Mouse (Mus musculus) left cerebral cortex, postnatal 25 days (tissue): ENCODE data around the gene Golga1. TPM values are rescaled to one million over a fixed set of nuclear protein-coding genes. Genes with fewer than 3 reads are reported as not detected.
"Not testable (repeated sequence)": the region's sequence is repeated elsewhere in the genome, so short reads cannot be mapped to it uniquely, and the experiment has no call there.

Experiments used
- DNase-seq, 2 experiments: peaks; one replicate each; pipeline ENCODE4 v3.0.0; 2022; ENCODE audit warnings: low spot score in 2 of 2, mixed read lengths in 1 of 2
- intact Hi-C: fragments of 180-260 bp; cut with DNase I; formaldehyde crosslinking; loops from one replicate; pipeline ENCODE4 v1.15.1; 2025
- total RNA-seq, 2 experiments: library from RNA; stranded (reverse); gene quantifications; 2 replicates each; pipeline ENCODE4 v1.2.3; 2021

Golga1 gene
- 10 to 100 TPM; 31.2 to 37.5 TPM for total RNA-seq

GRCm38 (mm10) chr2:39065400-39065987, at the start of gene Golga1:
TSS of gene Golga1 (minus strand) at chr2:39065541.
- intact Hi-C loops = loop anchor here (5.0 kb wide), 1 partner anchor 127 kb away; the partner anchor contains the start of gene Scai
- peak; percentile 90 to 92 for DNase-seq

DNA sequence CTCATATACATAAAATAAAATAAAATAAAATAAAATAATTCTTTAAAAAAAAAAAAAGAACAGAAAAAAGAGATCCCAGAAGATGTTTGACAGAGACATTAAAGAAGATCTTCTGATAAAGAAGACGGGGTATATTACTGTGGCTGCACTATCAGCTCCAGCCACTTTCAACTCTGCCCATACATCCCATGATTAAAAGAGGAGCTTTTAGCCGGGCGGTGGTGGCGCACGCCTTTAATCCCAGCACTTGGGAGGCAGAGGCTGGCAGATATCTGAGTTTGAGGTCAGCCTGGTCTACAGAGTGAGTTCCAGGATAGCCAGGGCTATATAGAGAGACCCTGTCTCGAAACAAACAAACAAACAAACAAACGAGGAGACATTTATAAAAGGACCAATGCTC, 48.8 kb upstream of the Golga1 start:
- intact Hi-C loops = no loop called here
- DNase-seq = no peak

DNA sequence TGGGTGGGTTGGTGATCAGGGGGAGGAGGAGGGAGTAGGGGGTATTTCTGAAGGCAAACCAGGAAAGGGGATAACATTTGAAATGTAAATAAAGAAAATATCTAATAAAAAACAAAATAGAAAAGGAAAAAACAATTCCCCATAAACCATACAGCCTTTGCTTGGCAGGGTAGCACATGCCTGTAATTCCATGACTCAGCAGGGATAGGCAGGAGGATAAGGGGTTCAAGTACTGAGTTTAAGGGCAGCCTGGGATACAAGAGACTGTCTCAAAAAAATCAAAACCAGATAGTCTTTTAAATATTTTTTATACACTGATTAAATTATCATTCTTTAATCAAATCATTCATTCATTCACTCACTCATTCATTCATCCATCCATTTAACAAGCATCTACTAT, 45.2 kb upstream of the Golga1 start:
- intact Hi-C loops = no loop called here
- DNase-seq = no peak

GRCm38 (mm10) chr2:39109712-39110111, 44.4 kb upstream of the Golga1 start:
- intact Hi-C loops, DNase-seq: not testable (repeated sequence)

DNA sequence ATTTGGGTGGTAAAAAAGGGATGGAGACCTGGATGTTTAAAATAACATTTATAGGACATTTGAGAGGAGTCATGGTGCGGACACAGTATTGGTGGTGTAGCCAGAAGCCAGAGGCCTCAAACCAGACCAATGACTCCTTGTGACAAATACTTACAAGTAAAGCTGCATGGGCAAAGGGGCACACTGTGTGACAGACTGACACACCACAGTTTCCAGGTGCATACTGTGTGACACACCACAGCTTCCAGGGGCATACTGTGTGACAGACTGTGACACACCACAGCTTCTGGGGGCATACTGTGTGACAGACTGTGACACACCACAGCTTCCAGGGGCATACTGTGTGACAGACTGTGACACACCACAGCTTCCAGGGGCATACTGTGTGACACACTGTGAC, 34.6 kb upstream of the Golga1 start:
- intact Hi-C loops, DNase-seq: not testable (repeated sequence)

DNA sequence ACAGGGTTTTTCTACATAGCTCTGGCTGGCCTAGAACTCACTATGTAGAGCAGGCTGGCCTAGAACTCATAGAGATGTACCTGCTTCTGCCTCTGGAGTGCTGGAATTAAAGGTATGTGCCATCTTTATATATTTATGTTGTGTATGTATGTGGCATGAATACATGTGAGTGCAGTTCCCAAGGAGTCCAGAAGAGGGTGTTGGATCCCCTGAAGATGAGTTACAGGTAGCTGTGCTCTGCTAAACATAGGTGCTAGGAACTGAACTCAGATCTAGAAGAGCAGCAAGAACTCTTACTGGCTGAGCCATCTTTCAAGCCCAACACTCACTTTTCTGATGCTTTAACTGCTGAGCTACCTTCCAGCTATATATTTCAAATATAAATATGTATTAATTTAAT, 32.7 kb upstream of the Golga1 start:
- intact Hi-C loops = no loop called here

GRCm38 (mm10) chr2:39091966-39092365, 26.6 kb upstream of the Golga1 start:
- no peak for DNase-seq
- intact Hi-C loops = no loop called here

More for the DNA sequence above, 32.7 kb upstream of the Golga1 start:
- DNase-seq = no peak

- no peak for DNase-seq
- intact Hi-C loops = no loop called here
Measured at GRCm38 (mm10) chr2:39082706-39083105, 17.4 kb upstream of the Golga1 start.

- DNase-seq = no peak
- intact Hi-C loops = no loop called here
Measured at GRCm38 (mm10) chr2:39070666-39071065, 5.3 kb upstream of the Golga1 start.

DNA sequence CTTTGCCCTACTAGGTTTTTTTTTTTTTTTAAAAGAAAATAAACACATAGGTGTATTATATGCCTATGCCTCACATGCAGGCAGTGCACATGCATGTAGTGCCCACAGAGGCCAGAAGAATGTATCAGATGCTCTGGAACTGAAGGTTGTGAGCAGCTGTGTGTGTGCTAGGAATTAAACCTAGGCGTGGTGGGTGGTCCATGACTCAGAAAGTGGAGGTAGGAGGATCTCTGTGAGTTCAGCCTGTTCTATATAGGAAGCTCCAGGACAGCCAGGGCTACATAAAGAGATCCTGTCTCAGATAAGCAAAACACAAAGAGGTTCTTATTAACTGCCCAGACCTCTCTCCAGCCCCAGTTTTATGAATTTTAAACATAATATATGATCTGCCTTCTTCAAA, 3.8 kb upstream of the Golga1 start:
- intact Hi-C loops = loop anchor here (5.0 kb wide), 1 partner anchor 123 kb away; the partner anchor contains the start of gene Scai
- peak in 1 of 2 experiments; percentile 60 for DNase-seq

DNA sequence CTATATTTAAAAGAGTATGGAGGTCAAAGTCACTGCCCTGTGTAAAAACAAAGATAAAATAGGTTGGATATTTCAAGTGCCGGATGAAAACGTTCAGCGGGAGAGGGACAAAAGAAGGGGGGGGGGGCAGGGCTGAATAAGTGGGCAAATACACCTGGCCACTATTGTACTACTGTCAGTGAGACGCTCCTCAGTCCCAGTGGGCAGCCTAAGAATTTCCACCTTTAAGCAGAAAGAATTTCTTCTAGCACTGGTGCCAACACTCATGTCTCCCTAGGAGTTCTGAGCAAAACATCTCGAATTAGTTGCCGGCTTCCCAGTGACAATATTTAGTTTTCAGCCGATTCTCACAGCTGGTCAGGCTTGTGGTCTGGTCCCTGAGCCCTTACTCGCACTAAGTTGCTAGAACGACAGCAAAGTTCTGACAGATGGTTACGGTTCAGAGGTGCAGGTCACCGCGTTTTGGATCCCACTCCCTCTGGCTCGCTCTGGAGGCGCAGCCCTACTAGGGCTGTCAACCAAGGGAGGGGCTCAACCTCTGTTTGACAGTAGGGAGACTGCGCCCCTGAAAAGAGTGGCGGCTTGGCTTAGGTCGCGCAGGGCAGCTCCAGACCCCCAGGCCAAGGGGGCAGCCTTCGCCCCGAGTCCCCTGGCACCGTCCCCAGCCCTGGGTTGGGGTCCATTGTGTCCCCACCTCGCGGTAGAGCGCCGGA, 498 bp downstream of the Golga1 start:
- DNase-seq = no peak
- intact Hi-C loops = loop anchor here (5.0 kb wide), 1 partner anchor 127 kb away; the partner anchor contains the start of gene Scai

GRCm38 (mm10) chr2:39048515-39048914, 16.8 kb downstream of the Golga1 start:
- DNase-seq = no peak
- intact Hi-C loops = no loop called here

- no peak for DNase-seq
- intact Hi-C loops = no loop called here
Measured at GRCm38 (mm10) chr2:39040215-39040614, 25.1 kb downstream of the Golga1 start.

DNA sequence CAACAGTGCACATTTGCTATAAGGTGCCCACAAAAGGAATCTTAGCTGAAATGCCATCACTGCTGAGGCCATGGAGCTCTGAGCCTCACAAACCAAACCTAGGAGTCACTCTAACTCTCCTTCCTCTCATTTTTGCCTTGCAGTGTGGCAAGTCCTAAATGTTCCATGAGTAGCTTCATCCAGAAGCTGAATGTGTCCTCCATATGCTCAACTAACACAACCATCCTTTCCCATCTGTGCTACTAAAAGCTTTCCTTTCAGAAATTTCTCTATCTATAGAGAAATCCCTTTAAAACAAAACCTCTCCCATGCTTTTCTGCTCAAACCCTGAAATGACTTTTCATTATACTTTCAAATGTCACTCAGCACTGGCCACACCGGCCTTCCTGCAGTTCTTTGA, 33.7 kb downstream of the Golga1 start:
- peak in 1 of 2 experiments; percentile 69 for DNase-seq
- intact Hi-C loops = no loop called here

DNA sequence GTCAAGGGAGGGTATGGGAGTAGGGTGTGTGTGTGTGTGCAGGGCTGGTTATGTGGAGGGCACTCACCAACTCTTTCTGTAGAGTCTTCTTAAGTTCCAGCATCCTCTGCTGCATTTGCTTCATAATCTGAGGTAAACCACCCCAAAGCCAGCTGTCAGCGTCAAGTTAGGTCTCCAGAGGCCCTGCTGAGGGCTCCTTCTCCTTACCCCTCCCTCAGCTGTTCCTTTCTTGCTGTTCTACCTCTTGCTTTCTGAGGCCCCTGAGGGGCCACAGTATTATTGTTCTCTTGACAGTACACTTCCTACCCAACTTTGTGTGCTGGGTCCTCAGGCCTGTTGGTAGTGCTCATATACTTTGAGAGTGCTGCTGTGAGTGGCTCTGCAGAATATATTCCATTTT, 45.3 kb downstream of the Golga1 start:
- no peak for DNase-seq
- intact Hi-C loops = no loop called here

DNA sequence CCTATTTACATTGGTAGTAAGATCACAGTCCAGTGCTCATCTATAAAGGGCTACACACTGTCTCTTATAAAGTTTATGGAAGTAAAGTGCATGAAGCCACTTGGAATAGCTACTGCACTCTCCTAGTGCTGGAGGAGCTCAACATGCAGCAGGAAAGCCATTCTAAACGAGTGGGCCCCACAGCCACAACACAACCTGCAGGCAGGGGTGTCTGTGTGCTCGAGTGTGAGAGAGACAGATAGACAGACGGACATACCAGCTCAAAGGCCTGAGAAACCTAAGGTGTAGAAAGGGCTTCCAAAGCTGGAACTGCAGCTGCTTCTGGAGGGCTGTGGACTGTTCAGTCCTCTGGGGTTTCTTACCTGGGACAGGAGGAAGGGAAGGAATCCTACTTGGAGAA, 48.8 kb downstream of the Golga1 start:
- intact Hi-C loops = no loop called here
- no peak for DNase-seq

DNA sequence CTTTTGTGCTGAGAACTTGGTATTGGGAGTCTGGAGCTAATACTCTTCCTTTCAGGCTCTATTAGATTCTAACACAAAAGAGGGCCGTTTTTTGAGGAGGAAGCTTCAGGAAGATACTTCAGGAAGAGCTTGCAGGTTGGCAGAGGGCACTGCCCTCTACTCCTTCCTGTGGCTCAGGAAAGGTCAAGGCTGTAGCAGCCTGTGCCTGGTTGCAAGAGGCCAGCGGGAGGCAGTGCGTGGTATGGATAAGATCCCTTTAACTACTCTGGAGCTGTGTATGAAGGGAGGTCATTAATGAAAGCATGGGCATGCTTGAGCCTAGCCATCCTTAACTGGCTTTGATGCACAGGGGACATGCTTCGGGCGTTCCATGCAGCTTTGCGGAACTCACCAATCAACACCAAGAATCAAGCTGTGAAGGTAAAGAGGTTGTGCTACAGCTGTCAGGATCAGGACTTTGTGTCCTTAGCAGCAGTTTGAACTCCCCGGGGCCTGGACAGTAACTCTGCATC, 52.5 kb downstream of the Golga1 start:
- intact Hi-C loops = no loop called here
- DNase-seq = no peak

DNA sequence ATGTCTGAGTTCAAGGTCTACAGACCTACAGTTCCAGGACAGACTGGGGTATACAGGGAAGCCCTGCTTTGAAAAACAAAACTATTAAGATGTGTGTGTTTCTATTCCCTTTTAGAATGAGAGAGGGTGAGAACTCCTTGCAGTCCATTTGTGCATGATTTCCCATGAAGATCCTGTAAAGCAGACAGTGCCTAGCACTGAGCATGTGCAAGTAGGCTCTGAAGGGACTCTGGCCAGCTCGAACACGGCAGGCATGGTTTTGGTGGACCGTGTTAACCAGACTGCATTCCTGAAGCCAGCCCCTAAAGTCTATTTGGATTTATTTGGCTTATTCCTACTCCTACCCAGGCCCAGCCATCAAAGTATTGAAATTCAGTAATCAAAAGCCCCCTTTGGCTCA, 53.4 kb downstream of the Golga1 start:
- intact Hi-C loops = no loop called here
- DNase-seq = no peak

- intact Hi-C loops = no loop called here
- DNase-seq = peak in 1 of 2 experiments; percentile 30
Measured at GRCm38 (mm10) chr2:39011264-39011663, 54.1 kb downstream of the Golga1 start.

- DNase-seq, intact Hi-C loops: not testable (repeated sequence)
Measured at GRCm38 (mm10) chr2:39010144-39010543, 55.2 kb downstream of the Golga1 start.

DNA sequence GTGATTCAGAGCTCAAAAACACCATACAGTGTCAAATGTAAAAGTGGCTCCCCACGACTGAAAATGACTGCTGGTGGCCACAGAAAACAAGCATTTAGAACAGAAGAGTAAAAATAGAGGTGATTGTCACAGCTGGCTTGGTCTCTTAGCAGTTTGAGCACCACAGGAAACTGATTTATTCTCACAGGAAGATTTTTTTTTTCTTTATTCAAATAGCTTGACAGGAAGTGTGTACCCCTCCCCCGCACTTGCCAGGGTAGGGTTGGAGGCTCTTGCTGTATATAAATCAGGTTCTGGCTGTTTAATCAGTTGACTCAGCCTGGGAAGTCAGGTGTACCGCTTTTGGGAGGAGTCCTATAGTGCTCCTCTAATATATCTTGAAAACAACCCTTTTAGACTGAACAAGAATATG, 56.4 kb downstream of the Golga1 start:
- intact Hi-C loops = loop anchor here (5.0 kb wide), 1 partner anchor 367 kb away; the partner anchor contains the start of gene Psmb7
- DNase-seq = peak in 1 of 2 experiments; percentile 77
